ENCODE assay signal across 10 mouse cellular contexts in the genomic region with DNA sequence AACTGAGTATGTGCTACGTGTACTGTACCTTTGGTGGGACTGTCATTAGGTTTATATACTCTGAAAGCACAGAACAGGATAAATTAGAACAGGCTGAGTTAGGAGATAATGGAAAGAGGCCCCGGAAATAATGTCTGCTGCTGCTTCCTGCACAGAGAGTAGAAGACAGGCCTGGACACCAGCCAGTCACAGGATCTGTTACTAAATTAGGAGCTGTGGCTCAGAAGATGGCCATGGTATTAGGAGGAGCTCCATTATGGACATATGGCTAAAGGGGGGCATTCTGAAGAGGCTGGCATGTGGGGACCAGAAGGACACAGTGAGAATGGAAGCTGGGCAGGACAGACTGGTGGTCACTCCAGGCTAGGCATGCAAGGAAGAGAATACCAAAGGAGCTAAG. TPM values are rescaled to one million over a fixed set of nuclear protein-coding genes. Genes with fewer than 3 reads are reported as not detected.
DNase-seq lines count a peak whose midpoint lies in the region; ATAC-seq and TF ChIP-seq lines count a peak whose summit lies in the region.
"Had no signal": no experiment of that assay in that cellular context is flagged by ENCODE, and none has a peak within 500 bp of the region (broad histone marks: within the 10 kb centered on the region; RNA-seq: fewer than 3 reads in every experiment).

No protein-coding gene starts in this region.

- H3K9me3 ChIP-seq in kidney, embryonic 16.5 days (ENCODE audit: low read length): no peaks in the 10 kb centered on the region
- no peaks in the 10 kb centered on the region for H3K9me3 ChIP-seq in stomach, embryonic 16.5 days (replicated peaks; ENCODE audit: control insufficient read depth, low read length)
- H3K9me3 ChIP-seq in stomach, postnatal 0 days (ENCODE audit: control insufficient read depth, low read length): no peaks in the 10 kb centered on the region
- no peaks in the 10 kb centered on the region for H3K9me3 ChIP-seq in heart, embryonic 12.5 days (replicated peaks)
- no peaks in the 10 kb centered on the region for H3K9me3 ChIP-seq in forebrain, embryonic 10.5 days
- H3K9me3 ChIP-seq: neural tube, embryonic 12.5 days had no signal

- H3K36me3 ChIP-seq in kidney, embryonic 16.5 days (ENCODE audit: insufficient read depth, low read length): peaks cover 12% of the 10 kb centered on the region; the same call in 1 of the 2 replicates
- peaks cover 4% of the 10 kb centered on the region; the same call in 1 of the 2 replicates for H3K36me3 ChIP-seq in stomach, embryonic 16.5 days (ENCODE audit: control insufficient read depth, insufficient read depth, low read length)
- H3K36me3 ChIP-seq in stomach, postnatal 0 days (ENCODE audit: control insufficient read depth, insufficient read depth, low read length): no peaks in the 10 kb centered on the region
- H3K36me3 ChIP-seq in heart, embryonic 12.5 days: peaks cover 17% of the 10 kb centered on the region
- peaks cover 88% of the 10 kb centered on the region for H3K36me3 ChIP-seq in forebrain, embryonic 10.5 days (replicated peaks)

- DNase-seq in kidney, postnatal 25 days: peak; percentile 30 to 43
- DNase-seq in stomach, postnatal 0 days (ENCODE audit: low spot score): no peak
- no peak for DNase-seq in forebrain, embryonic 10.5 days (ENCODE audit: extremely low spot score, low spot score)
- no peak for DNase-seq in embryo, embryonic 10.5 days (ENCODE audit: low spot score)

- TF ChIP-seq CTCF in stomach, postnatal 0 days (IDR thresholded peaks at IDR 0.05; ENCODE audit: low read depth): no peak

- H3K4me2 ChIP-seq in kidney, embryonic 16.5 days (replicated peaks; ENCODE audit: low read depth, low read length): no peak overlapping the region
- H3K4me2 ChIP-seq in stomach, embryonic 16.5 days (ENCODE audit: low read depth, low read length): no peak overlapping the region
- no peak overlapping the region for H3K4me2 ChIP-seq in stomach, postnatal 0 days (replicated peaks; ENCODE audit: low read depth)
- H3K4me2 ChIP-seq in heart, embryonic 12.5 days: peak overlapping the region; percentile 43
- H3K4me2 ChIP-seq: neural tube, embryonic 12.5 days had no signal

- 74% methylated on average over 2 of the region's 2 CpGs for WGBS in kidney, embryonic 16.5 days
- WGBS in stomach, embryonic 16.5 days: 51% methylated on average over 2 of the region's 2 CpGs
- WGBS in stomach, postnatal 0 days: 42% methylated on average over 2 of the region's 2 CpGs
- WGBS in heart, embryonic 12.5 days: 41% methylated on average over 2 of the region's 2 CpGs
- 87% methylated on average over 2 of the region's 2 CpGs for WGBS in forebrain, embryonic 10.5 days

- H3K4me1 ChIP-seq in kidney, embryonic 16.5 days (ENCODE audit: insufficient read depth, low read length): peaks cover 11% of the 10 kb centered on the region
- H3K4me1 ChIP-seq in stomach, embryonic 16.5 days (ENCODE audit: control insufficient read depth, insufficient read depth, low read length): peaks cover 11% of the 10 kb centered on the region
- H3K4me1 ChIP-seq in stomach, postnatal 0 days (replicated peaks; ENCODE audit: control insufficient read depth, insufficient read depth): peaks cover 7% of the 10 kb centered on the region
- peaks cover 49% of the 10 kb centered on the region for H3K4me1 ChIP-seq in heart, embryonic 12.5 days (replicated peaks)
- H3K4me1 ChIP-seq in forebrain, embryonic 10.5 days: peaks cover 13% of the 10 kb centered on the region; the same call in 1 of the 2 replicates

- H3K9ac ChIP-seq in kidney, embryonic 16.5 days (replicated peaks; ENCODE audit: low read length): no peak overlapping the region
- H3K9ac ChIP-seq in stomach, embryonic 16.5 days (ENCODE audit: low read length): no peak overlapping the region
- H3K9ac ChIP-seq in stomach, postnatal 0 days (ENCODE audit: low read length): no peak overlapping the region
- H3K9ac ChIP-seq in heart, embryonic 12.5 days: no peak overlapping the region
- H3K9ac ChIP-seq: neural tube, embryonic 12.5 days had no signal

- TF ChIP-seq EP300 in stomach, postnatal 0 days (optimal IDR thresholded peaks at IDR 0.05): no peak

- no peak for ATAC-seq in kidney, embryonic 16.5 days (ENCODE audit: low FRiP score, low TSS enrichment)
- ATAC-seq in stomach, embryonic 16.5 days (ENCODE audit: insufficient read depth, low FRiP score): no peak
- ATAC-seq in stomach, postnatal 0 days (ENCODE audit: low FRiP score, low TSS enrichment): no peak
- no peak for ATAC-seq in heart, embryonic 12.5 days (ENCODE audit: insufficient number of reproducible peaks, low FRiP score)
- ATAC-seq in granulocyte monocyte progenitor cell, adult 5-6 weeks (replicated peaks; ENCODE audit: poor library complexity, severe bottlenecking): no peak
- ATAC-seq: intestine, embryonic 16.5 days had no signal

- no peak overlapping the region for H3K4me3 ChIP-seq in kidney, embryonic 16.5 days (ENCODE audit: low read length)
- no peak overlapping the region for H3K4me3 ChIP-seq in stomach, embryonic 16.5 days (replicated peaks; ENCODE audit: low read length)
- no peak overlapping the region for H3K4me3 ChIP-seq in stomach, postnatal 0 days (ENCODE audit: low read depth, low read length)
- no peak overlapping the region for H3K4me3 ChIP-seq in heart, embryonic 12.5 days
- no peak overlapping the region for H3K4me3 ChIP-seq in forebrain, embryonic 10.5 days
- H3K4me3 ChIP-seq: neural tube, embryonic 12.5 days had no signal

- no peak overlapping the region for H3K27ac ChIP-seq in kidney, embryonic 16.5 days (ENCODE audit: low read length)
- 0 out of 2 replicates have a peak overlapping the region, but pooled peaks have one; percentile 8 for H3K27ac ChIP-seq in stomach, embryonic 16.5 days (ENCODE audit: low read length)
- H3K27ac ChIP-seq in stomach, postnatal 0 days (replicated peaks): no peak overlapping the region
- H3K27ac ChIP-seq in heart, embryonic 12.5 days (ENCODE audit: poor library complexity, severe bottlenecking): peak overlapping the region; percentile 67
- H3K27ac ChIP-seq in forebrain, embryonic 10.5 days: no peak overlapping the region
- H3K27ac ChIP-seq: neural tube, embryonic 12.5 days had no signal

- no peaks in the 10 kb centered on the region for H3K27me3 ChIP-seq in kidney, embryonic 16.5 days (ENCODE audit: insufficient read depth, low read length)
- H3K27me3 ChIP-seq in stomach, embryonic 16.5 days (ENCODE audit: control insufficient read depth, insufficient read depth, low read length): no peaks in the 10 kb centered on the region
- H3K27me3 ChIP-seq in stomach, postnatal 0 days (ENCODE audit: control insufficient read depth, insufficient read depth, low read length): no peaks in the 10 kb centered on the region
- H3K27me3 ChIP-seq in heart, embryonic 12.5 days (replicated peaks): no peaks in the 10 kb centered on the region
- no peaks in the 10 kb centered on the region for H3K27me3 ChIP-seq in forebrain, embryonic 10.5 days (ENCODE audit: poor library complexity, severe bottlenecking)
- H3K27me3 ChIP-seq: neural tube, embryonic 12.5 days had no signal

RNA-seq across cellular contexts. Expression of gene Camsap1, which starts 12.7 kb away (rescaled TPM):
- polyA plus RNA-seq in kidney, embryonic 16.5 days (2015; fragmentation: Nextera tagmentation; extraction: Ambion mirVana): 9.2 and 10.2 TPM in 2 replicates
- 7.3 and 7.6 TPM in 2 replicates for polyA plus RNA-seq in stomach, embryonic 16.5 days (2015; fragmentation: Nextera tagmentation; extraction: Ambion mirVana)
- 4.2 and 6.5 TPM in 2 replicates for polyA plus RNA-seq in stomach, postnatal 0 days (2015; fragmentation: Nextera tagmentation; extraction: Ambion mirVana)
- polyA plus RNA-seq in heart, embryonic 12.5 days (2016; fragmentation: Nextera tagmentation; extraction: Ambion mirVana): 17.9 and 22.1 TPM in 2 replicates
- 24.5 and 28.9 TPM in 2 replicates for polyA plus RNA-seq in forebrain, embryonic 10.5 days (2016; fragmentation: Nextera tagmentation; extraction: Ambion mirVana)
- 14.8 and 21.9 TPM in 2 replicates for total RNA-seq in granulocyte monocyte progenitor cell, adult 5-6 weeks (2014; fragmentation: Nextera tagmentation)
- total RNA-seq in granulocyte monocyte progenitor cell, adult 5-6 weeks (2017): 8.3 and 12.9 TPM in 2 replicates

RNA-seq across cellular contexts. Expression of gene Ubac1, which starts 51.1 kb away (rescaled TPM):
- 83.6 and 88.5 TPM in 2 replicates for polyA plus RNA-seq in kidney, embryonic 16.5 days (2015; fragmentation: Nextera tagmentation; extraction: Ambion mirVana)
- 72.6 and 81.4 TPM in 2 replicates for polyA plus RNA-seq in stomach, embryonic 16.5 days (2015; fragmentation: Nextera tagmentation; extraction: Ambion mirVana)
- 47.7 and 49.1 TPM in 2 replicates for polyA plus RNA-seq in stomach, postnatal 0 days (2015; fragmentation: Nextera tagmentation; extraction: Ambion mirVana)
- 107 and 111 TPM in 2 replicates for polyA plus RNA-seq in heart, embryonic 12.5 days (2016; fragmentation: Nextera tagmentation; extraction: Ambion mirVana)
- polyA plus RNA-seq in forebrain, embryonic 10.5 days (2016; fragmentation: Nextera tagmentation; extraction: Ambion mirVana): 85.3 and 86.2 TPM in 2 replicates
- total RNA-seq in granulocyte monocyte progenitor cell, adult 5-6 weeks (2014; fragmentation: Nextera tagmentation): 45.2 and 61.7 TPM in 2 replicates
- total RNA-seq in granulocyte monocyte progenitor cell, adult 5-6 weeks (2017): 33.0 and 48.3 TPM in 2 replicates

Comparison
In these comparisons a context has a peak if more than half of its experiments do, and no peak if none do; other contexts are left out.
1. H3K27ac ChIP-seq: peak in stomach, embryonic 16.5 days (single experiment) and heart, embryonic 12.5 days (single experiment); none in kidney, embryonic 16.5 days (single experiment), stomach, postnatal 0 days (single experiment) and forebrain, embryonic 10.5 days (single experiment).
2. DNase-seq: peak in kidney, postnatal 25 days (2 of 2); none in stomach, postnatal 0 days (single experiment), forebrain, embryonic 10.5 days (single experiment) and embryo, embryonic 10.5 days (single experiment).